Mouse (Mus musculus): ENCODE results near the gene Stmn3.

The Stmn3 gene

DNA sequence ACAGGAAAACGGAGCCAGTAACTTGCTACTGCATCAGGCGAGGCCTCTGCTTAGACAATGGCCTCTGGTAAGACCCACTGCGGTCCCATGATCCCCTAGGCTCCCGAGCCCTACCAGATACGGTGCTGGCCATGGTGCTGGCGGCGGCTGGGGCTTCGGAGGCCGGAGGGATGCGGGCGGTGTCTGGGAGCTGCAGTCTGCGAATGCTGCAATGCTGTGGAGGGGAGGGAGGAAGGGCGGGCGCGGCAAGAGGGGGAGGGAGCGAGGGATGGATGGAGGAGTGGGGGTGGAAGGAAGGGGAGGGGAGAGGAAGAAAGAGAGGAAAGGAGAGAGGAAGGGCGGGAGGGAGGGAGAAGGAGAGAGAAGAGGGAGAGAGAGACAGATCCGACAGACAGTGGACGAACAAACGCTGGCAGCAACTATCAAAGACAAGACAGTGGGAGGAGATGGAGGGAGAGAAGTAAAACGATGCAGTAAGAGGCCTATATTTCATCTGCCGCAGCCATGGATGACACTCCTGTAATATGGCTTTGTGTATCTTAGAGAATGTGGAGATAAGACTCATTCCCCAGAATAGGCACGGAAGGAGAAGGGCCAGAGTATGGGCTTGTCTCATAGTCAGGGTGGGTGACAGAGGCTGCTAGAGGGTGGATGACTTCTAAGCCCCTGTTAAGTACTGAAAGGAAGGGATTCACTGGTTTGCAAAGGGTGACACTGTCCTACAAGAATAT, at the start of gene Stmn3:
Gene Stmn3, minus strand, starts transcription at position 421 of the 731 bp plus-strand sequence.
- DNase-seq (ENCODE audit: low spot score) = no peak

DNA sequence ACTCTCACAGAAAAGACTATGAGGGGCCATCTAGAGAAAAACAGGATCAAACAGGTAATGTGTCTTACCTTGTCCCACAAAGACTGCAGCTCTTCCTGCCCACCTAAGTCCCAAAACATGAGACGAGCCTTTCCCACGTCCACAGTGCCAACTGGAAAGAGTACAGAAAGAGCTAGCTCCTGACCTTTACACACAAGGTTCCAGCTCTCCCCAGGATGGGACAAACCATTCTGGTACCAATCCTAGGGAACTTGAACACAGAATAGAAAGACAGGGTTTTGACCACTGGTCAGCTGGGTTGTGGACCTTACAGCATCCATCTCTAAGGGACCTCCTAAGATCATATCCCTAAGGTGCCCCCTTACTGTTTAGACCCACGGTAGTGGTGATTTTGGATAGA, 49.6 kb upstream of the Stmn3 start:
- peak; percentile 60 for DNase-seq (ENCODE audit: low spot score)

DNA sequence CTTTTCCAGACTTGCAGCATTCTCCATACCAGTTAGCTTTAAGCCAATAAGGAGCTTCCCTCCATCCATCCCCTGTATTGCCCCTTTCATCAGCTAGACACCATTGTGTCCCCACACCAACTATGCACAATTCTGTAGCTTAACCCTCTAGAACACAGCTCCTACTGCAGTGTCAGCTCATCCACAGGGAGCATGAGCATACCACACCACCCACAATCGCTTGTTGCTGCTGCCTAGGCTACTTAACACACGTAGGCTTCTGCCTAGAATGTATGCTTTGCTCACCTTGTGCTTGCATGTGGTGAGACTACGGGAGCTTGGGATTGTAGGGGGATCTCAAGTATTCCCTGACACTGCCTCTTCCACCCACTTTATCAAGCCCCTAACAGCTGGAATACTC, 42.5 kb upstream of the Stmn3 start:
- no peak for DNase-seq (ENCODE audit: low spot score)

DNA sequence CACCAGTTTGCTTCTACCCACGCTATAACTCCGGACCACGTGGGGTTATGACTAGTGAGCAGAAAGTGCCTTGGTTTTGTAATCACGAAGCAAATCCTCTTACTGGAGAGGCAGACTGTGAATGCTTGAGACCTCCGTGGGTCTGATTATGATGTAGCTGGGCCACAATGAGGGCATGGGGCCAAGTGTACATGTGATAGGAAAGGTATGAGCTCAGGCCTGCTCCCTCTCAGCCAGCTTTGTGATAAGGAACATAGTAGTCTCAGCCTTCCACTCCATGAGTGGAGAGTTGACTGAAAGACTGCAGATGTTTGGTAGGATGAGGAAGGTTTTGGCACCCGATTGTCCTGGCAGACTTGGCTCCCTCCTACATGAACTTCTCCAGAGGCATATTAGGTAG, 28.5 kb upstream of the Stmn3 start:
- DNase-seq (ENCODE audit: low spot score) = no peak

DNA sequence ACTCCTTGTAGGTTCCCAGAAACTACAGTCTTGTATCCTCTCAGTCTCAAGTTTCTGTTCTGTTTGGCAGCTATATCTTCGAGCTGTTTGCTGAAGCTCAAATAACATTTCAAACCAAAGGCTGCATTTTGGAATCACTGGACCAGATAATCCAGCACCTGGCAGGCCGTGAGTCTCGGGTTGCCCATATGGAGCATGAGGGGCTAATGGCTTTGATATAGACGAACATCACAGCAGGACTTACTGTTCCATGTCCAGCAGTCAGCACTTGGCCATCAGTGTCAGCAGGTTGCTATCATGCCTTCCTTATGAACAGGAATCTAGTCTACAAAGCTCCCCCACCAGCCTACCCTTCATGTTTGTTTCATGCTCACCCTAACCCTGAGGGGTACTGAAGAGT, 26.1 kb upstream of the Stmn3 start:
- DNase-seq (ENCODE audit: low spot score) = no peak

DNA sequence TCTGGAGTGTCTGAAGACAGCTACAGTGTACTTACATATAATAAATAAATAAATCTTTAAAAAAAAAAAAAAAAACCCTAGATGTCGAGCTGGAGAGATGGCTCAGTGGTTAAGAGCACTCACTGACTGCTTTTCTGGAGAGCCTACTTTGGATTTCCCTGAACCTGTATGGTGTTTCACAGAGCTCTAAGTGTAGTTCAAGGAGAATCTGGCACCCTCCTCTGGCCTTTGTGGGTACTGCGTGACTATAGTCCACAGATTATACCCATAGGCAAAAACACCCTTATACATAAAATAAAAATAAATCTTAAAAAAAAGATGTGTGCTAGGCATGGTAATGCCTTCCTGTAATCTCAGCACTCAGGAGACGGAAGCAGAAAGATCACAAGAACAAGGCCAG, 19.7 kb upstream of the Stmn3 start:
- DNase-seq (ENCODE audit: low spot score) = peak; percentile 79

DNA sequence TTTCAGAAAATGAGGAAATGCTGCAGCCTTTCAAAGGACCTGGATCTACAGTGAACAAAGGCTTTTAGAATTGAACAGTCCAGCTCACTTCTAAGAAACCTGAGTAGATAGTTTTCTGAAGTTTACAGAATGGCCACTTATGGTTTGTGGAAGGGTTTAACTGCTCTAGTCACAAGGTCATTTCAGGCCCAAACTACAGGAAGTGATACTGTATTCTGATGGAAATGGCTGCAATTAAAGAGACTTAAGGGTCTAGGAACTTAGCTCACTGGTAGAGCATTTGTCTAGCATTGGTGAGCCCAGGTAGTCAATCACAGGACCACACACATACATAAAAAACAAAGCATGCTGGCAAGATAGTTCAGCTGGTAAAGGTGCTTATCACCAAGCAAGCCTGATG, 18.2 kb upstream of the Stmn3 start:
- no peak for DNase-seq (ENCODE audit: low spot score)

DNA sequence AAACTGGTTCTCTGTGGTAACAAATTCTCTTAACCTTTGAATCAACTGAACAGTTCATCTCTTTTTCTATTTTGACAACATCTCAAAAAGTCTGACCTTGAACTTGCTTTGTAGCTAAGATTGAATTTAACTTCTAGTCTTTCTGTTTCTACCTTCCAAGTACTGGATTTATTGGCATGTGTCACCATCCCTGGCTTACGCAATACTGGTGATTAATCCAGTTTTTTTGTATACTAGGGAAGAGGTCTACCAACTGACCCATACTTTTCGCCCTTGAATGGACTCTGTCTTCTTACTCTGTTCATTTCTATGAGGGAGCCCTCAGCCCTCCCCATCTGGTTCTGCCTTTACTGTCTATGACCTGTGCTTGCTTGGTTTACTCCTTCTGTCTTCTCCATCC, 11.8 kb upstream of the Stmn3 start:
- DNase-seq (ENCODE audit: low spot score) = peak; percentile 59

DNA sequence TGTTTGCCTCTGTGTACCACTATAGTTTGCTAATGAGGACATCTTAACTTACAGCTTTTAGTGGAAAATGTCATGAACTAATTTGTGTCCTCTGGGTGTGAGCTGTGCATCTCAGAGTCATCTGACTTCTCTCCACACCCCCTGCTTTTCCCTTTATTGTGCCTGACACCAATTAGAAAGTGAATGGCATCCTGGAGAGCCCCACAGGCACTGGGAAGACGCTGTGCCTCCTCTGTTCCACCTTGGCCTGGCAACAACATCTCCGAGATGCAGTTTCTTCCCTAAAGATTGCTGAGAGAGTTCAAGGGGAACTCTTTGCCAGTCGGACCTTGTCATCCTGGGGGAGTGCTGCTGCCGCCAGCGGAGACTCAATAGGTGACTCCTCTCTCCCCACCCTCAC, 7.8 kb upstream of the Stmn3 start:
- no peak for DNase-seq (ENCODE audit: low spot score)

DNA sequence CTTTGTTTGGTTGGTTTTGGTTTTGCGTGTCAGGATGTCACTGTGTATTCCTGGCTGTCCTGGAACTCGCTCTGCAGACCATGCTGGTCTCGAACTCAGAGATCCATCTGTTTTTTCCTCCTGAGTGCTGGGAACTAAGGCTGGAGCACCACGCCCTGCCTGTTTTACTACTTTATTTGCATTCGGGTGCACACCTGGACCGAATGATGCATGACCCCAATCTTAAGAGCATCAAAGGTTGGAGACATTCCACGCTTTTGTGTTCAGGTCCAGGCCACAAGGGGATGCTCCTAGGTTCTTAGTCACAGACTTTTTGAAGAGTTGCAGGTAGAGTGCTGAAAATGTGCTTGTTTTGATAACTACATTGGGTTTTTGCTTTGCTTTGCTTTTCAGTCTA, 5.8 kb upstream of the Stmn3 start:
- DNase-seq (ENCODE audit: low spot score) = no peak

DNA sequence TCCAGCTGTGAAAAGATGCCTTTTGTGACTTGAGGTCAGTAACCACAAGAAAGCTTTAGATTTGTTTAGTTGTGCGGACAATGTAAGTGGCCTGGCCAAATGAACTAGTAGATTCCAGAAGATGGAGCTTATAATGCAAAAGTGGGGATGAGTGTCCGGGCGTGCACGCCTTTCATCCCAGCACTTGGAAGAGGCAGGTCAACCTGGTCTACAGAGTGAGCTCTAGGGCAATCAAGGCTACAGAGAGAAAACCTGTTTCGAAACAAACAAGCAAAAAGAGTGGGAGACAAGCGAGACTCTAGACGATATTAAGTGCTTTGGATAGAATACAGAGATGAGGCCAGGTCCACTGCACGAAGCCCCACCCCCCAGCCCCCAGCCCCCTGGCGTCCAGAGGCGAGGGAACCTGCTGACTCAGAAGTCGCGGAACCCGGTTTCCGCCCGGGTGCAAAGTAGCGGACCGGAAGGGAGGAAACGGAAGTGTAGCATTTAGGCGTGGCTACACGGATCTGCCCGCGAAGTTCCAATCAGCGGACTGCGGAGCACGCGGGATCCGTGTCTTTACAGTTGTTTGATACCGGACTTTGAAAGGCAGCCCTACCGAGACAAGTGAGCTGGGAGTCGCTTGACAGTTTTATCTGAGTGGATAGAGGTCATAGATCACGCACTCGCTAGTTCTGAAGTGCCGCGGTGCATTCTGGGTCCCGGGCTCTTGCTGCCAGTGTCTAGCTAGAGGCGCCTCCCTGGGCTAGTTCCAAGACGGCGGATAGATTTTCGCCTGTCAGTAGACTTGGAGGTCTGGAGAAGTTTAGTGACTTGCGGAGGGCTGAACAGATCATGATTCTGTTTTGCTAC, 5.2 kb upstream of the Stmn3 start, which contains the start of gene Rtel1:
Gene Rtel1, plus strand, starts transcription at position 492 of the 855 bp plus-strand sequence.
- DNase-seq (ENCODE audit: low spot score) = peak; percentile 90

DNA sequence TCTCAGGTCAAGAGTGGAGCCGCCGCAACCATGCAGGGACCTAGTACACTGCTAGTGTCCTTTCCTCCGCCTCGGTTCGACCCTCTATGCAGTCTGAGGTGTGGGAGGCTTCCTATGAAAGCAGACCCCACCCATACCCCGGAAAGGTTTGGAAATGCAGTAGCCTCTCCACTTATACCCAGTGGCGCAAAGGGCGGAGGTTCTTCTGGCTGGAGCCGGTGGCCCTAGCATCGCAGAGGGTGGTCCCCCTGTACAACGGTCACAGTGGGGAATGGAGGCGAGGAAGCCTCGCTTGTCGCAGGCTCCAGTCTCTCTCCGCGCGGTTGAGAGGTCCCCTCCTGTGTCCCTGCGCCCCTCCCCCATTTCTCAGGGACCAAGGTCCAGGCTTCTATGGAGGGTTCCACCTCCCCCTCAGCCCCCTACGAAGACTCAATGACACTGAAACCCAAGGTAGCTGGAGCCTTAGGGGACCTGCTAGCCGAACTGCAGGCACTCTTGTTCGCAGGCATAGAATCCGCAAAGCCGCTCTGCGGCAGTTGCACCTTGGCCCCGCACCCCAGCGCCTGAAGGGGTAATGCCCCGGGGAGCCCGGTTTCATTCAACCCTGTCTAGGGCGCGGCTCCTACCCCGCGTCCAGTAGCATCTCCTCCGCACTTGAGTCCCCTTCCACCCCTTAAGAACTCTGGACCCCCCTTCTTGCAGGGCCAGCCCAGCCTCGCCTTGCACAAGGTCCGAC, 788 bp downstream of the Stmn3 start:
- no peak for DNase-seq (ENCODE audit: low spot score)

DNA sequence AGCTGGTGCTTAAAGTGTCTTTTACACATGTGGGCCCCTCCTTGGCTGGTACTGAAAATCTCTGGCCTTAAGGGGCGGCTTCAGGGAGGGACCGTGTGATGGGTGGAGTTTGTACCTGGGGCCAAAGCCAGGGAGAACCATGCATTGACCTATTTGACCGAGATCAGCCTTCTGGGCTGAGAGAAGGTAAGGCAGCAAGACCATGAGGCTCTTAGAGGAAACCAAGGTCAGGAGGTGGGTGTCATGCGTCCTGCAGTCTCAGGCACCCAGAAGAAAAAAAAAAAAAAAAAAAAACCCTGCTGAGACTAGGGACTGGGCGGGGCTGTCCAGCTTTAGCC, 1.3 kb downstream of the Stmn3 start:
- no peak for DNase-seq (ENCODE audit: low spot score)

DNA sequence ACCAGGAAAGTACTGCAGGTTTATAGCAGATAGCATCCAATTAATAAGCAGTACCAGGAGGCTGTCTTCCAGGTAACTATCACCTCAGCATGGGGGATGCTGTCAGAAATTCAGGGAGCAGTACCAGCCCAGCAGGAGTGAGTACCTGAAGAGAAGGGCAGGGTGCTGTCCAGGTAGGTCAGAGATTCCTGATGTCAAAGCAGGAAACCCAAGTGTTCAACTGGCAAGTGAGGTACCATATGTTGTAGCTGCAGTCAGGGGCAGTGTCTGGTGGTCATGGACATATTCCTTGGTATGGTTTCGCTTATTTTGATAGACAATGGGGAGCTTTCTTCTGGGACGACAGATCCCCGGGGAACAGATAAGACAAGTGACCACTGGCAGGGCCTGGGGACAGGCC, 1.9 kb downstream of the Stmn3 start:
- DNase-seq (ENCODE audit: low spot score) = no peak

DNA sequence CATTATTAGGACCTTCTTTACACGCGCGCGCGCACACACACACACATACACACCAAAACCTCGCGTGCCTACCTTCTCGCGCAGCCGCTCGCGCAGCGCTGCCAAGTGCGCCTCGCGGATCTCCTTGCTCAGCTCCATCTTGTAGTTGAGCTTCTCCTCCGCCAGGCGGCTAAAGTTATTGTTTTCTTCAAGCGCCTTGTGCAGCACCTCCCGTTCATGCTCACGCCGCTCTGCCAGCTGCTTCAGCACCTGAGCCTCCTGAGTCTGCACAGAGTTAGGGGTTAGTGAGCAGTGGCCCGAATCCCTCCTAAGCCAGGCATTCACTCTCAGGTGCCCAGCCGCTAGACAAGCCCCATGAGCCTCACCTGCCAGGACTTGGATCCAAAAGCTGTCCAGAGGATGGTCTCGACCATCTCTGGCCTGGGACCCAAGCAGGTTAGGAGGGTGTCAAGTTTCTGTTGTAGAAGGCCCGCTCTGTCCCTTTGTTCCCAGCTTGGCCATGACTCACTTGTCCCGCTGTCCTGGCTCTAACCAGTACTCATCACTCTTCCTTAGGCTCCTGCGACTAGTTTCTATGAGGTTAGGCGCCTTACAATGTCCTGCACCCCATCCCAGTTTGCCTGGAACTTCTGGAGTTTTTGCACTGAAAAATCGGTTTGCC, 7.0 kb downstream of the Stmn3 start:
- no peak for DNase-seq (ENCODE audit: low spot score)

DNA sequence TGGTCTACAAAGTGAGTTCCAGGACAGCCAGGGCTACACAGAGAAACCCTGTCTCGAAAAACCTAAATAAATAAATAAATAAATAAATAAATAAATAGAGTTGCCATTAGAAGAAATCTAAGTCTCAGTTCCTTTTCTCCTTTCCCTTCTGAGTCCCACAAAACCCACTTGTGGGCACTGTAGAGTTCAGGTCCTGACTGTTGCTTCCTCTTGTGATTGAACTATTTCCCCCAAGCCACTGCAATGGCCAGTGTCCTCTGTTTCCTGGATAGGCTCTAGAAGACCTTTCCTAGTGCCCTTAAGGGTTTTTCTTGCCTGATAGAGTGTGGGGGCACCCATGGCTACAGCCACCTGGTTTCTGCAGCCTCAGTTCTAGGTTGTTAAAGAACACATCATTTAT, 9.4 kb downstream of the Stmn3 start:
- DNase-seq (ENCODE audit: low spot score) = no peak

DNA sequence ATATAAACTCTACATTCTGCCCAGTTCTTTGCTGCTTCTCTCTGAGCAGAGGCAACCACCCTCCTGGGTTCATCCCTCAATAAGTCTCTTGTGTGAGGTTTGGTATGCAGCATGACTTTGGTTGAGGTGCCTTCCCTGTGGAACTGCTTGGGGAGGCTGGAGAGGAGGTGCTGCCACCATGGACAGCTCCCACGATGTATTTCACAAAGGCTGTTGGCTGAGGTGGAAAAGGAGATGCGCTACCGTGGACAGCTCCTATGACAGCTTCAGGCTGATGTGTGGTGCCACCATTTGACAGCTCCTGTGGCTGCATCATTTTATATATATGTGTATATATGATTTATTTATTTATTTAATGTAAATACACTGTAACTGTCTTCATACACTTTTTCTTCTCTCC, 12.3 kb downstream of the Stmn3 start:
- peak; percentile 55 for DNase-seq (ENCODE audit: low spot score)

DNA sequence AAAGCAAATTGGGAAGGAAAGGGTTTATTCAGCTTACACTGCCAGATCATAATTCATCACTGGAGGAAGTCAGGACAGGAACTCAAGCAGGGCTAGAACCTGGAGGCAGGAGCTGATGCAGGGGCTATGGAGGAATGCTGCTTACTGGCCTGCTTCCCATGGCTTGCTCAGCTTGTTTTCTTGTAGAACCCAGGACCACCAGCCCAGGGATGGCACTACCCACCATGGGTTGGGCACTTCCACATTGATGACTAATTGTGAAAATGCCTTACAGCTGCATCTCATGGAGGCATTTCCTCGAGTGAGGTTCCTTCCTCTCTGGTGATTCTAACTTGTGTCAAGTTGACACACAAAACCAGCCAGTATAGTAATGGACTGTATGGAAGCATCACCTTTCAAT, 23.4 kb downstream of the Stmn3 start:
- DNase-seq (ENCODE audit: low spot score) = no peak

DNA sequence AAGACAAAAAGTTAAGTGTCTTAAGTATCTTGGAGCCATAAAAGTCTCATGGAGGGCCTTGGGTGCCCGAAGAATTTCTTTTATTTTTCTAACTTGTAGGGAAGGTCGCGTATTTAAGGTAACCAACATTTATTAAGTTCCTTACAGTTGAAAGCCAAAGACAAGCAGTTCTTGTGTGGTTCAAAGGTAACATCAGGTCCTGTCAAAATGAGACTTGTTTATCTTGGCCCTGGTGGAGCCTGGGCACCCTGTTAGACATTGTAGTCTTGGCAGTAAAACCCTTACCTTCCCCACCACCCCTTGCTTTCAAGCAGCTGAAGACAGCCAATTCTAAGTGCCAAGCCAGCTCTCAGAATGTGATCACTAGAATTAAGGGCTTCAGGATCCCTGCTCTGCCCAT, 25.6 kb downstream of the Stmn3 start:
- peak; percentile 49 for DNase-seq (ENCODE audit: low spot score)

DNA sequence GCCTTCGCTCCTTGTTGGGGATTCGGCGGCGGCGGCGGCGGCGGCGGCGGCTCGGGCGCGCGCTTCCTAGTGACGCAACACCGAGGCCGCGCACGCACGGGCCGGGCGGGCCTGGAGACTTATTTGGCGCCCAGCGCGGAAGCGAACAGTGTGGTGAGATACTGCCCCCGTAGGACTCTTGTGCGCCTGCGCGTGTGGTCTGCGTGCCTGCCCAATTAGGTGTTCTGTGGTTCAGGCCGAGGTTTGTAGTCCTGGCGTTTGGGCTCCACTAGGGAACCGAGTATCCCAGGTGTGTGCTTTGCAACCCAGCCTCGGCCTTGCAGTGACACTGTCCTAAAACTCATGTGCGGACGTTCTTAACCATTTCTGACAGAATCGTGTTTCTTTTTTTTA, 26.3 kb downstream of the Stmn3 start, which contains the start of gene Gmeb2:
Gene Gmeb2, minus strand, starts transcription at position 78 of the 393 bp plus-strand sequence.
- DNase-seq (ENCODE audit: low spot score) = peak; percentile 99

DNA sequence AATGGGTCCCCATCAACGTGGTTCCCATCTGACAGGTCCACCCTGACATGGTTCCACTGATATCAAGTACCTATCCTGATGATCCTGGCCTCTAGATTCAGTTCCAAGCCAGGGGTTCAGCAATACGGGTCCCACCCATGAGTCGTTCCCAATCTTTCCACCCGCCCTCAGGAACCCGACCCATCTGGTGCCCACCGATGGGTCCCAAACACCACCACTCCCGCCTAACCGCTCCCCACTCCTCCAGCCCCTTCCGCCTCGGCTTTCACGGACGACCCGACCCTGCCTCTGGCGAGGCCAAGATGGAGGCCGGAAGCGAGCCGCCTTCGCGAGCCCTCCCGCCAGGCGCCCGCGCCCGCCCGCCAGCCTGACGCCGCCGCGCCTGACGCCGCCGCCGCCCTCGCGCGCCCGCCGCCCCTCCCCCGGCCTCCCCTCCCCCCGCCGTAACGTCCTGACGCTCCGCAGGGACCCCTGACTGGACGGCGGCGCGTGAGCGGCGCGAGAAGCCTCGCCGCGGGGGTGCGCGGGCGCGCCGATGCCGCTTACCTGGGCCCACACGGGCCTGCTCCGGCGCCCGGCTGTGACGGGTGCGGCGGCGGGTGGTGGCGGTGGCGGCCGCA, 26.9 kb downstream of the Stmn3 start:
- DNase-seq (ENCODE audit: low spot score) = peak; percentile 71
